21 mouse cellular contexts compared by ENCODE assay signal in genomic region chr13:107942979-107943378, GRCm38 (mm10).
"Had no signal": no experiment of that assay in that cellular context is flagged by ENCODE, and none has a peak within 500 bp of the region (broad histone marks: within the 10 kb centered on the region; RNA-seq: fewer than 3 reads in every experiment).

No protein-coding gene starts in this region.

- H3K9me3 ChIP-seq: limb, embryonic 12.5 days; limb, embryonic 15.5 days; midbrain, embryonic 12.5 days; midbrain, embryonic 15.5 days; stomach, embryonic 15.5 days had no signal

- H3K36me3 ChIP-seq: limb, embryonic 12.5 days; limb, embryonic 15.5 days; midbrain, embryonic 12.5 days; midbrain, embryonic 15.5 days; stomach, embryonic 15.5 days had no signal

- H3K4me2 ChIP-seq: limb, embryonic 15.5 days; liver, embryonic 11.5 days; lung, embryonic 14.5 days; midbrain, embryonic 12.5 days; midbrain, embryonic 15.5 days; stomach, embryonic 15.5 days had no signal

- DNase-seq: kidney, adult 11 months; kidney, adult 9 months; kidney, postnatal 25 days; left cerebral cortex, postnatal 4 days; liver, postnatal 0 days; lung, embryonic 14.5 days; right cerebral cortex, adult 18-20 months; right cerebral cortex, postnatal 14 days; right cerebral cortex, postnatal 4 days; spleen, adult 18-20 months; thymus, postnatal 25 days had no signal

- ATAC-seq: liver, postnatal 0 days; lung, postnatal 0 days had no signal

- H3K9ac ChIP-seq: limb, embryonic 12.5 days; limb, embryonic 15.5 days; liver, embryonic 14.5 days; liver, postnatal 0 days; lung, embryonic 14.5 days; midbrain, embryonic 12.5 days; midbrain, embryonic 15.5 days; stomach, embryonic 15.5 days had no signal

- H3K27ac ChIP-seq: kidney, postnatal 0 days; limb, embryonic 12.5 days; limb, embryonic 15.5 days; liver, embryonic 14.5 days; macrophage; midbrain, embryonic 15.5 days; stomach, embryonic 15.5 days had no signal

- H3K4me3 ChIP-seq: limb, embryonic 12.5 days; limb, embryonic 15.5 days; midbrain, embryonic 12.5 days; midbrain, embryonic 15.5 days; stomach, embryonic 15.5 days had no signal

- H3K27me3 ChIP-seq: midbrain, embryonic 12.5 days; midbrain, embryonic 15.5 days; stomach, embryonic 15.5 days had no signal
